Mouse (Mus musculus) testis, postnatal 10 days (tissue): ENCODE results near the gene Cacybp.

ENCODE experiments used
- DNase-seq: peaks from one replicate; pipeline ENCODE4 v3.0.0; 2021; ENCODE audit warnings: low spot score

The Cacybp gene

DNA sequence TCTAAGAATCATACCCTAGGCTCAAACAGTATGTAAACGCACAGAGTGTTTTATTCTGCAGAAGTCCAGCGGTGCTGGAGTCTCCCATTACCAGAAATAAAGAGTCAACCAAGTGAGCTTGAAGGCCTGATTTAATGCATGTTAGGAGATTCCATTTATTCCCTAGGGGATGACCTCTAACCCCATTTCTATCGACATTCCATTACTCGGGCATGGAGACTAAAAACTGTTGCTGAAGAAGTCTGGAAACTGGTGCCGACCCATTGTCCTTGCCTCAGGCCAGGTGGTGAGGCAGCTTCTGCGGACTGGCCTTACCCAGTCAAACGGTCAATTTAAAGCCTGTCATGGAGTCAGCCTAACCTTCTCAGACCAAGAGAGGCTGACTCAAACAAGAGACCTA lies 1.5 kb upstream of the Cacybp start:
- no peak for DNase-seq

DNA sequence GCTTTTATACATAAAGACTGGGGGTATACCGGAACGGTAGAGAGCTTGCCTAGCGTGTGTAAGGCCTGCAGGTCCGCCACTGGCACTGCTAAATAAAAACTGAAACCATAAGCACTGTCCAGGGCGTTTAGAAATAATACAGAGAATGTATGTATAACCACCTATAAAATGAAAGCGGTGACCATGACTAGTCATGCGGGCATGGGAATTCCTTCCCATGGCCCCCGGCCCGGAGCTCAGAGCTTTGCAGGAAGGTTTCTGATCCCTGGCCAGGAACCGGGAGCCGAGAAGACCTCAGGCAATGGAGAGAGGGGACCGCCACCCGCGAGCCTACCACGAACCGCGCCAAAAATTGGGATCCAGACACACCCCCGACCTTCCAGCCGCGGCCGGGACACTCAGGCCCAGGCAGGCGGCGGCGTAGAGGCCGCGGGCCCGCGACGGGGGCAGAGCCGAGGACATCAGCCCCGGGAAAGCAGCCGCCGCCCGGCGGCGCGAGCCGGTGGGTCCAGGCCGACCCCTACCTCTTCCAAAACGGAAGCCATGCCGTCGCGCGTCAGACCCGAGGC lies 468 bp downstream of the Cacybp start:
- peak; percentile 76 for DNase-seq

DNA sequence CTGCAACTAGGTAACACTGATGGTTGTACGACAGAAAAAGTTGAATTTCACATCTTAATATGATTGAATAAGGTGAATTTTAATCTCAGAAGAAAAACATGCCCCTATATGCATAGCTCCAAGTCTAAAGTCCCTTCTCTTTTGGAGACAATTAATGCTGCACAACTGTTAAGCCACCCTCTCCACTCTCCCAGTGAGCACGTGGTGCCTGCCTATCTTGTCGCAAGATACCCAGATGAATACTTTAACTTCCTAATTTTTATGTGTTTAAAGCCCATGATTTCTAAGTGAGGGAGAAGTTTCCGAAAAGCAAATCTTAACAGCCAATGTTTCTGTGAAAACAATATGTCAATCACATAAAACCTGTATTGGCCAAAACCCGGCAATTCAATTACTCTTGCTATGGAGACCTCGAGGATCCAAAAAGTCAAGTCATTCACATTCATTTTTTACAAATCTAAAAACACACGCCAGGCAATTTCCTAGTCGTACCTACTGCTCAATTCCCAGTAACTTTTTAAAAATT lies 1.0 kb downstream of the Cacybp start:
- DNase-seq = no peak

DNA sequence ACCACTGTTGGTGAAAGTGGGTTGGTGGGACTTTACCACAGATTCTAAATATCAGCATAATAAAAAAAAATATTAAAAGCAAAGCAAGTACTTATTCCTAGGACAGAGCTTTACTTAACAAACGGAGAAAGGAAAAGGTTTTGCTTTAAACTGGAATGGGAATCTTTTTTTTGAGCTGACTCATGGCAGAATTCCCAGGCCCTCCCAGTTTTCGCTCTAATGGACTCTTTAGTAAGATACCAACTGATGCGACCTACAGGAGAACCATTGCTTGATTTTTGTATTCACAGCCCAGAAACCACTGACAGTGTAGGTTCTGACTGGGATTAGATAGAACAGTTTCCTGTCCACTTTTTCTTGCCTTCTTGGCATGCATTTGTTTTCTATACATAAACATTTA lies 2.1 kb downstream of the Cacybp start:
- DNase-seq = no peak

DNA sequence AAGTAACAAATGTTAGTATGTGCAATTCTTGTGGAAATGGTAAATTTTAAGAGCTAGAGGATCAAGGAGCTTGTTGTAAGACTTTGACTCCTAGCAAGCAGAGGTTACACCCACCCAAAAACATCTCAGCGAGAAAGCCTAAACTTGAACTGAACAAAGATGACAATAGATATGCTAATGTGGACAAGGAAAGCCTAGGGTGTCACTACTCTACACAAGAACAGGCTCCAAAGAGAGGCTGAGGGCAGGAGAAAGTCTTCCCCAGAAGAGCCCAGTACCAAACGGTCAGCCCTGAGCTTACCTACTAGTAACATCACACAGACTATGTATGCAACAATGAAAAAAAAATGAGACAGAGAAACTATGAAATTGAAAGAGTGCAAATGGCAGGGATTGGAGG lies 2.8 kb downstream of the Cacybp start:
- DNase-seq = no peak

DNA sequence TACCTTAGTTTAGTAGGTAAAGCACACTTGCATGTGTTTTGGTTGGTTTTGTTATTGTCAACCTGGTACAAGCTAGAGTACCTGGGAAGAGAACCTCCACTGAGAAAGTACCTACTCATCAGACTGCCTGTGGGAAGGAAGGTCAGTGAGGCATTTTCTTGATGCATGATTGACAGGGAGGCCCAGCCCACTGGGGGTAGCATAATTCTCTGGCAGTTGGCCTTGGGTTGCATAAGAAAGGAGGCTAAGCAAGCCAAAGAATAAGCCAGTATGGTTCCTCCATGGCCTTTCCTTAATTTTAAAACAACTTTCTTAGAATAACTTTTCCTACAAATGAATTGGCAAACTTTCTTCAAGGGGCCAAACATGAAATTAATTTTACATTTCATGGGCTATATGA lies 7.2 kb downstream of the Cacybp start:
- no peak for DNase-seq

DNA sequence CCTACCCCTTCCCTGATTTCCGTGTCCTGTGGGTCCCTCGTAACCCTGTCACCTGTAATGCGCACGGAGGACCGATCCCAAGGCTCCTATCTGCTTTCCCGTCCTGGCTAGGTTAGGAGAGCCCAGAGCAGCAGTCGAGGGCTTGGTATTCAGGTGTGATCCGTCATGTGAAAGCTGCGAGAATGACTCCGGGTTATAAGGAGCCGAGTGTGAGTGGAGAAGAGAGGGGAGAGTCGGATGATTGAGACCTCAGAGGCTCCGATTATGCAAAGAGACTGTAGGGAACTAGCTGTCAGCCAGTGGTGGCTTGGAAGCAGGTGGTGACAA lies 17.4 kb downstream of the Cacybp start:
- no peak for DNase-seq

DNA sequence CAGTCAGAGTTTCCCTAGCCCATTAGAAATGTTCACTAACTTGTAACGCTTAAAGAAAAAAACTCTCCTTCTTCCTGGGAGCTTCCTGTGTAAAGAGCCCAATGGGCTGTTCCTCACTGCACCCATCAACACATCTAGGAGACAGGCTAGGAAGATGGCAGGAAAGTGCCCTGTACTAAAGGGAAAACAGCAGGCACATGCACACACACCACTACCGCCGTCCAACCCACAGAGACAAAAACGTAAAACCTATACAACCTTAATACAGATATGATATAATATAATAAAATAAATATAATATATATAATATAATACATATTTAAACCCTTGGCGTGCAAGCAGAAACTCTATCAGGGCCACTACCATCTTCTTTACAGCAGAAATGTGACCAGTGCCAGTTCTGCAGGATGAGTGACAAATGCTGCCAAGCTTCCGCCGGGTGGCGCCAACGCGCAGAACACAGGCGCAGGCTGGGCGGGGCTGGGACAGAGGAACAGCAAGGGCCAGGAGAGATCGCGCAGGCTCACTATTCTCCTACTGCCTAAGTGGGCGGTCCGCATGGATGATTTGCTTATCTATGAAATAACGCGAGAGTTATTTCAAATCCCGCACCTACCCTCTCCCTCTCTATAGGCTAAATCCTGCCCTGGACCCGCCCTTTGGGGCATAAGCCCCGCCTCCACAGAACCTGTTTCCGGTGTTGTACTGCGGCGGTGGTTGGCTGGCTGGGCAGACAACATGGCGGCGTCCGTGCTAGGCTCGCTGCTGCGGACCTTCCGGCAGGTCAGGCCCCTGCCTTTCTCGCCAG lies 17.9 kb downstream of the Cacybp start, which contains the start of gene Mrps14:
TSS of gene Mrps14 (plus strand) at position 687 of the 808 bp plus-strand sequence.
- peak; percentile 99 for DNase-seq

DNA sequence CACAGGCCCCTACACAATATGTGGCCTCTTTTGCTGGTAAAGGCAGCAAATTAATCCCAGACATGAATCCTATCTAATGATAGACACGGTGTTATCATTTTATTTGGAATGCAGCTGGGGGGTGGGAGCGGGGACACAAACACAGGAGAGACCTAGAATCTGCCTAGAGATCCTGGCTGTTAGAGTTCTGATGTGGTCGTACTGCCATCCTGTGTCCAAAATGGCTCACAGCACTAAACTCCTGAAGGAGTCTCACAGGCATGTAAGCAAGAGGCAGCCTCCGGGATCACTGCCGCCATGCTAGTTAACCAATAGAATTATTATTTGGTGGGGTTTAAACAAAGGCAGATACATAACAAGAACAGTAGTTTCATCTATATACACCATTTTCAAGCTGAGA lies 28.2 kb downstream of the Cacybp start:
- peak; percentile 55 for DNase-seq

DNA sequence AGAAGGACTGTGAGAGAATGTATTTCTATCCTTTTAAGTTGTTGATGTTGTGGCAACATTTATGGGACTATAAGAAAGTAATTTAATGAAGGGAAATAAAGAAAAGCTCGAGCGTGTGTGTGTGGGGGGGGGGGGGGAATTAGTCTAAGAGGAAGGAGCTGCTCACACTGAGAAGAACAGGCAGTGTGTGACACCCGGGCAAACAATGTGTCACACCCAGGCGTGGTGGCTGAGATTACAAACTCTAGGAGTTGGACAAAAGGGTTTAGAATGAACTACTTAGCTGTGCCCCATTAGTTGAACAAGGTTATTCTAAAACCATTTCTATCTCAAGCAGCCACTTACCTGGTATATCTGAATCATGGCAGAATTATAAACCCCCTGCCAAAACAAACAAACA lies 31.5 kb downstream of the Cacybp start:
- no peak for DNase-seq

DNA sequence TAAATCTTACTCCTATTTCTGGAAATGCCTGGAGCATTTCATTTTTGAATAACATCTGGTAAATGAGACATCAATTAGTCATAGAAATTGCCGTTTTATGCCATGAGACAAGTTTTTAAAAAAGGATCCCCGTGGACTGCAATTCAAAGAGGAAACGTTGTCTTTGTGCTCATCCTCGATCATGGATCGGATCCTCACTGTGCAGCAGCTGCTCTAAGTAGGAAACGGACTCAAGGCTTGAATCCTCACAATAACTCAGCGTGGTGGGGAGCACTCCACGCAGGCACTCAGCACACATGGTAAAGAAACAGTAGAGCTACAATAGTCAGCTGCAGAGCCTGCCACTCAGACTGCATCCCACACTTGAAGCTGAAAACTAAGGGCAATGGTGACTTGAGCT lies 35.8 kb downstream of the Cacybp start:
- DNase-seq = no peak

DNA sequence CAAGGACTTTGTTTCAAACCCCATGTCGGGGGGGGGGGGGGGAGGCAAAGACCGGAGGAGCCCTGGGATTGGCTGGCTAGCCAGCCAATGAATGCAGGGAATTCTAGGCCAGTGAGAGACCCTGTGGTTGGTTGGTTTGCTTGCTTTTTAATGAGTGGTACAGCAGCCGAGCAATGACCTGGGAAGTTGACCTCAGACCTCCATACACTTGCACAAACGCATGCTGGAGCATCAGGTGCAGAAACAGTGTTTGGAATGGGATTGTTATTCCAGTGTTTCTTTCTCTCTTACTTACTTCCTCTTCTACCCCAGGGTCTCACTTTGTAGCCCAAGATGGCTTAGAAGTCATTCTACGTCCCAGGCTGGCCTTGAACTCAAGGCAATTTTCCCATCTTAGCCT lies 46.1 kb downstream of the Cacybp start:
- DNase-seq = no peak

DNA sequence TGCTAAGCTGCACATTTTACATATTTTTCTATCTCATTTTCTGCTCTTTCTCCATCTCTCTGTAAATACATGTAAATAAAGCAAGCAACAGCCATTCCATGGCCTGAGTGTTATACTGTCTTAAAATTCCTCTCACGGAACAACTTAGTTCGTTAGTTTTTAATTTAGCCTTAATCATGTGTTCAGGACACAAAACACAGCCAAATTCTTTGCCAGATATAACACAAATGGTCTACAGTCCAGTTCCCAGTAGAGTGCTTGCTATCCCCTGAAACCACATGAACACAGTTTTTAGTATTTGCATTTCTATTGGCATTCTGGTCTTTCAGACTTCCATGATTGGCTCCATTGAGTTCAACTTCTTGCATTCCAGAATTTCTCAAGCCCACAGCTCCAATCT lies 54.5 kb downstream of the Cacybp start:
- no peak for DNase-seq

DNA sequence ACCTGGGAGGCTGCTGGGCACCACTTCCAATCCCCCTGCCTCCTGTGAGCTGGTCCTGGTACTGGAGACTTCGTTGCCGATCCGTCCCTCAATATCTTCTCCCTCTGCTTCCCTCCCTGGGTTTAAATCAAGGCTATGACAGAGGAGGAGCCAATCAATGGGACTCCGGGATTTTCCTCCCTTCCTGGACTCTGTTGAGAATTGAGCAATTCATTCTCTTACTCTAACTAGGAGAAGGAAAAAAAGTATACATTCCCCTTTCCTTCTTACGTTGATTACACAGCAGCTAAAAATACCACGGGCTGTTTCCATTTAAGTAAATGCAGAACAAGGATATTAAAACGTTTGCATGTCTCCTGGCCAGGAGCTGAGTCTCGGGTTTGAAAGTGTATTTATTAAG lies 59.2 kb downstream of the Cacybp start, which contains the start of gene Tnn:
TSS of gene Tnn (minus strand) at position 101 of the 400 bp plus-strand sequence.
- no peak for DNase-seq
